Mouse (Mus musculus): ENCODE measurements around the gene Prrc2b.

The Prrc2b gene

GRCm38 (mm10) chr2:32150924-32151659, at the start of gene Prrc2b:
TSS of gene Prrc2b (plus strand) at chr2:32151082.
- DNase-seq, result peak; percentile 82 to 87

GRCm38 (mm10) chr2:32102944-32103343, 47.9 kb upstream of the Prrc2b start:
- no peak for DNase-seq

- DNase-seq, result no peak
Measured at GRCm38 (mm10) chr2:32103557-32103956, 47.3 kb upstream of the Prrc2b start.

GRCm38 (mm10) chr2:32104122-32104521, 46.8 kb upstream of the Prrc2b start:
- DNase-seq, result peak; percentile 25 to 26

GRCm38 (mm10) chr2:32105117-32105913, 45.6 kb upstream of the Prrc2b start:
- DNase-seq, result no peak

- DNase-seq, result no peak
Measured at GRCm38 (mm10) chr2:32105930-32106329, 45.0 kb upstream of the Prrc2b start.

GRCm38 (mm10) chr2:32111268-32111667, 39.6 kb upstream of the Prrc2b start:
- DNase-seq, result no peak

GRCm38 (mm10) chr2:32112548-32112947, 38.3 kb upstream of the Prrc2b start:
- DNase-seq, result no peak

GRCm38 (mm10) chr2:32115851-32116268, 35.0 kb upstream of the Prrc2b start:
- DNase-seq, result no peak

- DNase-seq, result no peak
Measured at GRCm38 (mm10) chr2:32119802-32120750, 30.8 kb upstream of the Prrc2b start.

- DNase-seq, result no peak
Measured at GRCm38 (mm10) chr2:32121150-32121549, 29.7 kb upstream of the Prrc2b start.

- DNase-seq, result no peak
Measured at GRCm38 (mm10) chr2:32121785-32122184, 29.1 kb upstream of the Prrc2b start.

GRCm38 (mm10) chr2:32127653-32128535, 23.0 kb upstream of the Prrc2b start:
- DNase-seq, result no peak

- DNase-seq, result no peak
Measured at GRCm38 (mm10) chr2:32128536-32128841, 22.4 kb upstream of the Prrc2b start.

GRCm38 (mm10) chr2:32129383-32130074, 21.4 kb upstream of the Prrc2b start:
- DNase-seq, result peak in 1 of 2 experiments; percentile 25

- peak; percentile 71 to 77 for DNase-seq
Measured at GRCm38 (mm10) chr2:32130435-32130834, 20.4 kb upstream of the Prrc2b start.

GRCm38 (mm10) chr2:32131205-32131834, 19.6 kb upstream of the Prrc2b start:
- DNase-seq, result no peak

- DNase-seq, result no peak
Measured at GRCm38 (mm10) chr2:32131866-32132566, 18.9 kb upstream of the Prrc2b start.

- peak; percentile 83 to 86 for DNase-seq
Measured at GRCm38 (mm10) chr2:32132567-32132992, 18.3 kb upstream of the Prrc2b start.

GRCm38 (mm10) chr2:32134039-32134438, 16.8 kb upstream of the Prrc2b start:
- DNase-seq, result peak; percentile 96 to 98
